In the genomic region with DNA sequence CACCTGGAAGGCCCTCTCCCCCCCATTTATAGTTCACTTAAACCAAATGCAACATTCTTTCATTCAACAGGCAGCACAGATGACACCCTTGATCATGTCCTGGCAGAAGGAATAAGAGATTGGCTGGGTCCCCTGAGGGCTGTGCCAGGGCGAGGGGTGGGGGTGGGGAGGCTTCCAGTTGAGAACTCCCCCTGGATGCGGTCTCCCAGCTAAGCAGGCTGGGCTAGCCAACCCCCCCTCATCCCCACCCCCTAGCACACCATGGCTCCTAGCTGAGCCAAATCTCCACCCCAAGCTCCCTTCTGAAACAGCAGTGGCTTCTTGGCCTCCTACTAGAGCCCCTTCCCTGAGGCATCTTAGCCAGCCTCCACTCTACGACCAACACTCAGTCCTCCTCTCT, we compare ENCODE assay signal across 28 mouse cellular contexts.
A peak's percentile ranks its signal among the peaks of the same experiment; 100 is the strongest.
DNase-seq lines count a peak whose midpoint lies in the region; ATAC-seq and TF ChIP-seq lines count a peak whose summit lies in the region.
"Had no signal": no experiment of that assay in that cellular context is flagged by ENCODE, and none has a peak within 500 bp of the region (broad histone marks: within the 10 kb centered on the region; RNA-seq: fewer than 3 reads in every experiment).

No protein-coding gene starts in this region.

- H3K4me3 ChIP-seq in forebrain, embryonic 16.5 days (replicated peaks; ENCODE audit: low read length): no peak overlapping the region
- no peak overlapping the region for H3K4me3 ChIP-seq in forebrain, embryonic 12.5 days (replicated peaks)
- no peak overlapping the region for H3K4me3 ChIP-seq in layer of hippocampus, adult 2 months
- no peak overlapping the region for H3K4me3 ChIP-seq in cortical plate, adult 2 months (ENCODE audit: insufficient read depth, low read length)
- H3K4me3 ChIP-seq: embryonic facial prominence, embryonic 10.5 days; embryonic facial prominence, embryonic 13.5 days; erythroblast, embryonic 14.5 days; heart, adult 2 months; heart, embryonic 10.5 days; heart, embryonic 13.5 days had no signal

- WGBS in forebrain, embryonic 16.5 days: 66% methylated on average over 3 of the region's 3 CpGs
- WGBS in forebrain, embryonic 12.5 days: 75% methylated on average over 3 of the region's 3 CpGs

- no peak for DNase-seq in layer of hippocampus, adult 2 months (ENCODE audit: low spot score in 2 of 2)
- no peak for DNase-seq in layer of hippocampus, adult 9-11 months
- peak; percentile 50 for DNase-seq in brain, embryonic 14.5 days (ENCODE audit: low read depth)
- DNase-seq: adrenal gland, adult 2 months; adrenal gland, postnatal 14 days; cerebellum, adult 18-20 months; cerebellum, adult 9-10 months; cerebellum, postnatal 25 days; embryo, embryonic 11 days; gastrocnemius, postnatal 10 days; gastrocnemius, postnatal 36 days; heart, adult 2 months; heart, postnatal 14 days; heart, postnatal 4 days; kidney, adult 18-20 months had no signal

- H3K36me3 ChIP-seq in forebrain, embryonic 16.5 days (ENCODE audit: control insufficient read depth, insufficient read depth): no peaks in the 10 kb centered on the region
- H3K36me3 ChIP-seq in forebrain, embryonic 12.5 days (replicated peaks): no peaks in the 10 kb centered on the region
- H3K36me3 ChIP-seq: embryonic facial prominence, embryonic 10.5 days; embryonic facial prominence, embryonic 13.5 days; heart, embryonic 10.5 days; heart, embryonic 13.5 days had no signal

- no peak overlapping the region for H3K4me2 ChIP-seq in forebrain, embryonic 16.5 days (ENCODE audit: low read length)
- H3K4me2 ChIP-seq in forebrain, embryonic 12.5 days: no peak overlapping the region
- H3K4me2 ChIP-seq: embryonic facial prominence, embryonic 13.5 days; heart, embryonic 13.5 days; hindbrain, embryonic 14.5 days had no signal

- peak; percentile 45 for ATAC-seq in forebrain, embryonic 16.5 days
- no peak for ATAC-seq in forebrain, embryonic 12.5 days (ENCODE audit: low FRiP score)
- ATAC-seq: CD4-positive, CD25-positive, alpha-beta regulatory T cell, adult 4 months; hindbrain, postnatal 0 days; inflammation-experienced regulatory T-cells, adult 6 months; intestine, embryonic 16.5 days had no signal

- no peaks in the 10 kb centered on the region for H3K9me3 ChIP-seq in forebrain, embryonic 16.5 days (ENCODE audit: control insufficient read depth, low read length)
- no peaks in the 10 kb centered on the region for H3K9me3 ChIP-seq in forebrain, embryonic 12.5 days
- H3K9me3 ChIP-seq: embryonic facial prominence, embryonic 10.5 days; embryonic facial prominence, embryonic 13.5 days; heart, embryonic 10.5 days; heart, embryonic 13.5 days had no signal

- H3K27me3 ChIP-seq in forebrain, embryonic 16.5 days (replicated peaks; ENCODE audit: control insufficient read depth, insufficient read depth, low read length): no peaks in the 10 kb centered on the region
- H3K27me3 ChIP-seq in forebrain, embryonic 12.5 days: peaks cover 10% of the 10 kb centered on the region; the same call in 1 of the 2 replicates

- H3K27ac ChIP-seq in forebrain, embryonic 16.5 days (ENCODE audit: low read length): 0 out of 2 replicates have a peak overlapping the region, but pooled peaks have one; percentile 24
- no peak overlapping the region for H3K27ac ChIP-seq in forebrain, embryonic 12.5 days
- peak overlapping the region; percentile 98 for H3K27ac ChIP-seq in layer of hippocampus, adult 2 months
- H3K27ac ChIP-seq in cortical plate, adult 2 months (ENCODE audit: insufficient read depth, low read length): peak overlapping the region; percentile 67
- H3K27ac ChIP-seq: embryonic facial prominence, embryonic 10.5 days; embryonic facial prominence, embryonic 13.5 days; heart, adult 2 months; heart, embryonic 10.5 days; heart, embryonic 13.5 days; hindbrain, embryonic 14.5 days; hindbrain, postnatal 0 days had no signal

- no peak for TF ChIP-seq POLR2A in brain, embryonic 14.5 days (IDR thresholded peaks at IDR 0.05; ENCODE audit: borderline replicate concordance, extremely low read depth, insufficient read depth, insufficient read length, poor library complexity, severe bottlenecking)
- TF ChIP-seq POLR2A in cortical plate, adult 2 months (IDR thresholded peaks at IDR 0.05; ENCODE audit: extremely low read depth, insufficient read depth, low read length): no peak

- H3K9ac ChIP-seq in forebrain, embryonic 16.5 days (replicated peaks; ENCODE audit: low read depth, low read length): no peak overlapping the region
- no peak overlapping the region for H3K9ac ChIP-seq in forebrain, embryonic 12.5 days
- H3K9ac ChIP-seq: embryonic facial prominence, embryonic 13.5 days; heart, embryonic 13.5 days; hindbrain, embryonic 14.5 days had no signal

- peaks cover 25% of the 10 kb centered on the region for H3K4me1 ChIP-seq in forebrain, embryonic 16.5 days (replicated peaks; ENCODE audit: control insufficient read depth, insufficient read depth, low read length)
- no peaks in the 10 kb centered on the region for H3K4me1 ChIP-seq in forebrain, embryonic 12.5 days
- peaks cover 11% of the 10 kb centered on the region for H3K4me1 ChIP-seq in cortical plate, adult 2 months (ENCODE audit: control insufficient read depth, insufficient read depth, low read length)
- H3K4me1 ChIP-seq: heart, embryonic 10.5 days; heart, embryonic 13.5 days had no signal

- TF ChIP-seq CTCF in layer of hippocampus, adult 2 months (conservative IDR thresholded peaks at IDR 0.05): no peak
- TF ChIP-seq CTCF in brain, embryonic 14.5 days (IDR thresholded peaks at IDR 0.05; ENCODE audit: borderline replicate concordance, extremely low read depth, insufficient read depth, insufficient read length): no peak
- TF ChIP-seq CTCF in cortical plate, adult 2 months (IDR thresholded peaks at IDR 0.05; ENCODE audit: extremely low read depth, insufficient read depth, low read length): no peak
